Mouse (Mus musculus) brain, embryonic 14.5 days (tissue): ENCODE measurements around the gene Nyap2.
A peak's percentile ranks its signal among the peaks of the same experiment; 100 is the strongest.

ENCODE experiments used
- CTCF ChIP-seq: fragments of 200-500 bp; IDR thresholded peaks from 2 replicates; pipeline ENCODE4 v1.5.1; 2012; ENCODE audit warnings: inconsistent platforms, mild to moderate bottlenecking, moderate library complexity, borderline replicate concordance; ENCODE audit not compliant: insufficient read depth, insufficient read length; ENCODE audit errors: extremely low read depth
- POLR2A ChIP-seq: fragments of 200-500 bp; IDR thresholded peaks from 2 replicates; pipeline ENCODE4 v1.6.1; 2012; ENCODE audit warnings: mild to moderate bottlenecking, inconsistent platforms, borderline replicate concordance; ENCODE audit not compliant: poor library complexity, insufficient read depth, insufficient read length, severe bottlenecking; ENCODE audit errors: extremely low read depth

- TF ChIP-seq CTCF (peak; percentile 21; the same call in 1 of the 2 replicates), POLR2A (no peak)
These were observed 226.6 kb downstream of the Nyap2 start for GRCm38 (mm10) chr1:81303389-81303788.
